Mouse (Mus musculus) c-Kit-positive CD71-positive TER-119-negative erythroid progenitor cells, embryonic 14.5 days (primary cell): ENCODE results near the gene Bcr.

Experiments
- DNase-seq: peaks from one replicate; pipeline ENCODE4 v3.0.0-alpha.2; 2013; ENCODE audit warnings: low read depth

Gene Bcr

DNA sequence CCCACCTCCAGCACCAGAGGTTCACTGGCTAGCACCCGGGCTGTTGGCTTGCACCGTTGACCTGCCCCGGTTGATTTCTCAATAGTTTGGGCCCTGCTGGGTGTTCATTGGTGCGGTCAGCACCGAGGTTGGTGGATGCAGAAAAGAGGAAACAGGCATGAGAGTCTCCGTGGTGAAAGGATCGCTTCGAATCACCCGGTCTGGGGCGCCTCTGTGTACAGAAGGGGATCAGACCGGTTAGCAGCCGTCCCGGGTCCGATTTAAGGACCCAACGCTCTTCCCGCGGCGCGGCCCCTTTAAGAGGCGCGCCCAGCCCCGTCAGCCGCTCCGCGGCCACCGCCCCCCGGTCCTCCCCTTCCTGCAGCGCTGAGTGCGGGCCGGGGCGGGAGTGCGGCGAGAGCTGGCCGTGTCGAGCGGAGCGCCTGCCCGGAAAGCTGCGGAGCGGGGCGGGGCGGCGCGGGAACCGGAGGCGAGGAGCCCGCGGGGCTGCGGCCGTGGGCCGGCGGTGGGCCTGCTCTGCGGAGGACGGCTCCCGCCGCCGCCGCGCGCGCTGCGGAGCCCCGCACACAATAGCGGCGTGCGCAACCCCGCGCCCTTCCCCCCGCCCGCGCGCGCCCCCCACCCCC, at the start of gene Bcr:
Gene Bcr (plus strand): TSS at position 376 of the 626 bp plus-strand sequence.
- peak; percentile 29 for DNase-seq

DNA sequence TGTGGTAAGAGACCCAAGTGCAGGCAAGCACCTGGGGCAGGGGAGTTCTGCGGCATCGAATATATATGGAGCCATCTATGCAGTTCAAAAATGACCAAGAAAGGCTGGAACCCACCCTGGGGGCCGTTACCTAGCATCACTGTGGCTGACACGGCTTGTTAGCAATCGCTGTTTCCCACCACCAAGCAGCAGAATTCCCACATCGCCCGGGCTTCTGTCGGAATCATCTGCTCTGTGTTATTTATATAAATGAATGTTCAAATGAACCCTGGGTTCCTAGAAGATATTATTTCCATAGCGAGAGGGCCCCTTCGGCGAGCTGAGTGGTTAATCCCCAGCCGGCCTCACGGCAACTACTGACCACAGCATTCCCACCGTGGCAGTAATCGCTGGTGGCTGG, 49.7 kb upstream of the Bcr start:
- DNase-seq: no peak

DNA sequence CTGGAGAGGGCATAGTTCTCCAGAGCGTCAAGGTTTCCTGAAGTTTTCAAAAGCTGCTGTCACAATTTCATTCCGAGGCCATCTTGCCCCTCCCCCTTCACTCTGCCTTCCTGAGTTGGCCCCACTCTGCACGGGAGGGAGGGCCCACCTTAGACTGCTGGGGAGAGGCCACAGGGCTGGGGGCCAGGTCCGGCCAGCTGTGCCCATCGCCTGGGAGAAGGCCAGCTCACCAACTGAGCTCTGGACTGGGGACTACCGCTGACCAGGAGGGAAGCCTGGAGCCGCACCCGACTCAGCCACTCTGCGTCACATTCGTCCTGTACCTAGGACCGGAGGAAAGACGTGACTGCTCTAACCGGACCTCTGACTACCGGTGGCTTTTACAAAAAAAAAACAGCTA, 44.9 kb upstream of the Bcr start:
- no peak for DNase-seq

DNA sequence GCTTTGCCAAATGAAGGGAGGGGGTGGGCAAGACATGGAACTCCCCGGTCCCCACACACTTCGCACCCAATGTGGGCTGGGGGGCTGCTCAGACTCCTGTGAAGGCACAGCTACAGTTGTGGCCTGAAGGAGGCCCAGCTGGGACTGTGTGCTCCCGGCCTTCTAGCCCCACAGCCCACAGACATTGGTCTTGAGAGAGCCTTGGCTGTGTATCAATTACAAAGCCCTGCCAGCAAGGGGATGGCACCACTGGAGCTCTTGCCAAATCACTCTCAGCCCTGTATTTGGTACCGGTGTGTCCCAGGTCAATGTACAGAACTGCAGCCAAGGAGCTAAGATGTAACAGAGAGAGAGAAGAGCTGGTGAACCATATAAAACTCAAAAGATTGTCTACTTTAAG, 43.9 kb upstream of the Bcr start:
- no peak for DNase-seq

DNA sequence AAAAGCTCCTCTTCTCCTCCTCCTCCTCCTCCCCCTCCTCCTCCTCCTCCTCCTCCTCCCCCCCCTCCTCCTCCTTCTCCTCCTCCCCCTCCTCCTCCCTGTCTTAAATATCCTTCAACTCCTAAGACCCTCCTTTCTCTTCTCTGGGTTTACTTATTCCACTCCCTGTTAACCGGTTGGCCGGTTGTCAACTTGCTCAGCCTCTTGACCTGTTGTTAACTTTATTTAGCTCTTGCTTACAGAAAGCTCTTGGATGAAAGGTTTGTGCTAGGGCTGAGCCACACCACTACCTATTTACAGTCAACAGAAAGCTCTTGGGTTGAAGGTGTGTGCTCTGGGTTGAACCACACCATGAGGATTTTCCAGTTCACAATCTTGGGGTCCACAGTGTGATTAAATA, 40.1 kb upstream of the Bcr start:
- no peak for DNase-seq

DNA sequence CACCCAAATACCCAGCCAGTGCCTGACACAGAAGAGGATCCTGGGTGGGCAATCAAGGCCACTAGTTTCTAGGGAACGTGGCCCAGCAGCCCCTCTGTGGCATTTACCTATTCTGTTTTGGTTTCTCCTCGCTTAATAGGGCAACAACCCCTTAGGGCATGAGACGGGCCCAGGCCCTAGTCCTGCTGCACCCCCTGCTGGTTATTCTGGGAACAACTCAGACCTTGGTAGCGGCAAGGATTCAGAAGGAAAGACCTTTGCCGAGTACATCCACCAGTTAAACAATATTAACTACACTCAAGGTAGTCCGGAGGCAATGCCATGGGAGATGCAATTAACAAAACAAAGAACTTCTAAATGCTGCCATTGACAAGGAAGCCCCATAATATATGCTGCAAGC, 39.3 kb upstream of the Bcr start:
- DNase-seq: no peak

DNA sequence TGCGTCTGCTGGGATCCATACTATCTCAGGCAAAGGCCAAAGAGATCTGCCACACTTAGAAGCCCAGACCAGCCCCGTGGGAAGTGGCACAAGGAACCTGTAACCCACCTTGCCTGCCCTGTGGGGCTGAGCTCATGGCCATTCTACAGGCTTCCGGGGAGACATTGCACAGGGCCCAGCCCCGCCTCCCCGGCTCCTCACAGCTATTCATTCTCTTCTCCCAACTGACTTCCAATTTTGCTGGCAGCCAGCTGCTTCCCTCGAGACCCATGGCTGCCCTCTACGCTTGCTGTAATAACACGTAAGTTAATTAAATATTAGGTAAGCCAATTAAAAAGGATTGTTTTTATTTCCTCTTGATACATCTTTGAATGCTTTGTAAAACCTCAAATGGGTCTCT, 33.9 kb upstream of the Bcr start:
- DNase-seq: no peak

DNA sequence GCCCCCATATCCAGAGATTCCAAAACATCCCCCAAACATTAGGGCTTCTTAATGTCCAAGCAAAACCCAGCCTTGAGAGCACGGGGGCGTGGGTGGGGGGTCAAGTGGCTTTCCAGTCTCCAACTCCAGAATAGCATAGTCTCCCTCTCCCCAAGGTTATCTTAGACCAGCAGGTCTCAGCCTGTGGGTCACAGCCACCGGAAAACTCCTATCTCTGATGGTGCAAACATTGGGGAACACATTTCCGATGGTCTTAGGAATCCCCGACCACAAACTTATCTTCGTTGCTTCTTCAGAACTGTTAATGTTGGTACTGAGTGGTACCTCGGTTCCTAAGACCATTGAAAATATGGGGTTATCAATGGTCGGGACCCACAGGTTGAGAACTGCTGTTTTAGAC, 31.6 kb upstream of the Bcr start:
- DNase-seq: no peak

DNA sequence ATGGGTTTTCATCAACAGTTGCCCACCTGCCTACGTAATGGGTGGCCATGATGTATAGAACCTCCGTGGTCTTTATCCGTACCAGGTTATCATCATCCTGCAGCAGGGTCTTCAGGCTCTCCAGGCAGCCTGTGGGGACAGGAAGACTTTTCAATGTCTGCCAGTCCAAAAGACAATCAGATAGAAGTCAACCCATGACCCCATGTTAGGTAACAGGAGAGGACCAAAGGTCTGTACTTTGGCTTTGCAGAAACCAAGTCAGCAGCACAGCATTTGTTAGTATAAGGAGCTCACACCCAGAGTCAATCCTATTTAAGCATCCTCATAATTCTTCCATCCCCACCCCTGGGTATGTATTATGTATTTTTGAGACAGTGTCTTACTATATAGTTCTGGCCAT, 30.7 kb upstream of the Bcr start:
- no peak for DNase-seq

DNA sequence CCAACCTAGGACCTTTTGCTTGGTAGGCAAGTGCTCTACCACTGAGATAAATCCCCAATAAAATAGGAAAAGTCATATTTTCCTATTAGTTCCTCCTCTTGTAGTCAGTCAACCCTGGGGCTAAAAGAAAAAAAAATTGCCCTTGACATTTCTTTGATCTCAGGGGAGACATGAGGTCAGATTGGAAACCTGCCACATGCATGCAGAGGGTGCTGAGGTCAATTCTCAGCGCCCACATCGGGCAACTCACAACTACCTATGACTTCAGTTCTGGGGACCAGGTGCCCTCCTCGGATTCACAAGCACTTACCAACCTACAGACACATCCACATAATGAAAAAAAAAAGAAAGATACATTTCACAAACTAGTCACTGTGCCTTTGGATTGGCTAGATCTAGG, 30.2 kb upstream of the Bcr start:
- no peak for DNase-seq

DNA sequence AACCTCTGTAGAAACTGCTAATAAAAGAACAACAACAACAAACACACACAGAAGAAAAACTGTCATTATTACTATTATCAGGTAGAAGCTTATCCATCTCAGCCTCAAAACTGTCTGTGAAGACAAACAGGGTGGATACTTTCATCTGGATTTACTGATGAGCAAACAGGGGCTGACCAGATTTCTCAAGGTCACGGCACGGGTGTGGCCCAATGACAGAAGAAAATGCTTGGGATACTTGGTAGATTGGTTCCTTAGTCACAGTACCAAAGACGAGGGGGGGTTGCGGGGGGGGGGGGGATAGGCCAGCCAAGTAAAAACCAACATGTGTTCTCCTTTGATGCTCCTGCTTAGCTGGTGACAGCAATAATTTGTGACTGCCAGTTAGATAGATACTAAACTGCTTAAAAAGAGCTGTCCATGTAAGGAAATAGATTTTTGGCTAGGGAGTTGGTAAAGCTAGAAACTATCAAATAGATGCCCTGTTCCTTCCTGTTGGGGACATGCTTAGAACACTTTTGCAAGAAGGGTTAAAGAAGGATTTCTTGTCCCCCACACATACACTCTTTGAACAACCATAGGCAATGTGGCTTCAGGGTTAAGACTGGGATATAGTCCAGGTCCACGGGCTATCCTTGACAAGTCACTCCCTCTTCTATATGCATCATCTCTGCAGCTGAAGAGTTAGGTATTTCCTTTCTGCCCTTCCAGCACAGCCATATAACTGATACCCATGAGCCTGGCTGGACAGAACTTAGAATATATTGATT, 28.9 kb upstream of the Bcr start:
- no peak for DNase-seq

DNA sequence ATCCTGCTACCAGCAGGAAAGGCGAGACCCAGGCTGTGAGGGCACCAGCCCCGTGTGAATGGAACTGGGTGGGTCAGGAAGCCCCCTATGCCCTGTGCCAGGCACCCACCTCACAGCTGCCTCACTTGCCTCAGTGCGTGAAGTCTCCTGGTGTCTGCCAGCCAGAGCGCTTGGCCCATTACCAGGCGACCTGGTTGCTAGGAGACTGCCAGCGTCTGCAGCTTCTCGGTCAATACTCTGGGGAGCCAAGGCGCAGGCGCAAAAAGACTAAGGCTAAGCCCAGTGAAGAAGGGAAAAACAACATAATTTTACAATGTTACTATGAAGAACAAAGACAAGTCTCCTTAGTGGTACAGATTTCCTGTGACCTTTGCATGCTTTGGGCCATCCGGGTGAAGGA, 28.0 kb upstream of the Bcr start, which contains the start of gene Rsph14:
Gene Rsph14 (minus strand): TSS at position 192 of the 400 bp plus-strand sequence.
- no peak for DNase-seq

DNA sequence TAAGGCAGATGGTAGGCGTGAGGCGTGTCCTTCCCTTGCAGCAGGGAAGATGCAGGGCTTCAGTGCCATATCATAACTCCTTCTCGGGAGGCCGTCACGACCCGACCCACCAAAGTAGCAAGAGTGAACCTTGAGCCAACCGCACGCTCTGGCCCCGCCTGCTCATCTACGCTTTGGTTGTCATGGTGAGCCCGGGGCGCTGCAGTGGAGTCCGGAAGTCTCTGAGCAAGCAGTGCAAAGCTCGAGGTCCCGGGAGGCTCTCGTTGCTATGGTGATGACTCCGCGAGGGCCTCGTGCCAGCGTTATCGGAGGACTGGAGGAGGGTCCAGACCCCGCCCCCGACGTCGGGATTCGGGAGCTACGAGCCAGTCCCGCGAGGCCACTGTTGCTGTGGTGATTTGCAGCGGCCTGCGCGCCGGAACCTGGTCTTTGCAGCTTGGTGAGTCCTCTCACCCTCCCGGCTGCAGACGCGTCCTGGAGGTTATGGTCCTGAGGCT, 23.5 kb upstream of the Bcr start, which contains the start of gene Rab36:
Gene Rab36 (plus strand): TSS at position 176 of the 497 bp plus-strand sequence.
- DNase-seq: peak; percentile 23

DNA sequence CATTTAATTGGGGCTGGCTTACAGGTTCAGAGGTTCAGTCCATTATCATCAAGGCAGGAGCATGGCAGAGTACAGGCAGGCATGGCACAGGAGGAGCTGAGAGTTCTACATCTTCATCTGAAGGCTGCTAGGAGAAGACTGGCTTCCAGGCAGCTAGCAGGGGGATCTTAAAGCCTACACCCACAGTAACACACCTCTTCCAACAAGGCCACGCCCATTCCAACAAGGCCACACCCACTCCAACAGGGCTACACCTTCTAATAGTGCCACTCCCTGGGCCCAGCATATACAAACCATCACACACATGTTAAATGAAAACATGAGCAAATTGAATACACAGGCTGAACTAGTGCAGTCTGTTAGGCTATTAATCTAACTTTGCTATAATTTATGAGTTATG, 18.3 kb upstream of the Bcr start:
- peak; percentile 39 for DNase-seq

DNA sequence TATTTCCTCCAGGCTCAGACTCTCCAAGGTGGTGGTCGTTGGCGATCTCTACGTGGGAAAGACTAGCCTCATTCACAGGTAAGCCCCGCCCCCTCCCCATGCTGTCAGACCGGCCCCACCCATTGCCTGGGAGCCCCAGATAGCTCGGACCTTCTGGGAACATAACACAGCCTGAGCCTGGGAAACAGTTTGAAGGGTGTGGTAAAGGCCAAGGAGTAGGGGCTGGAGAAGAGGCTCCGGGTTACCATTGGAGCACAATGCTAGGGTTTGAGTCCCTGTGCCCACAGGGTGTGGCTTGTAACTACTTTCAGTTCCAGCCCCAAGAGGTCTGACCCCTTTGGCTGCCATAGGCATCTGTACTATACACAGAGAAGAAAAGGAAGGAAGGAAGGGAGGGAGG, 15.9 kb upstream of the Bcr start:
- no peak for DNase-seq

DNA sequence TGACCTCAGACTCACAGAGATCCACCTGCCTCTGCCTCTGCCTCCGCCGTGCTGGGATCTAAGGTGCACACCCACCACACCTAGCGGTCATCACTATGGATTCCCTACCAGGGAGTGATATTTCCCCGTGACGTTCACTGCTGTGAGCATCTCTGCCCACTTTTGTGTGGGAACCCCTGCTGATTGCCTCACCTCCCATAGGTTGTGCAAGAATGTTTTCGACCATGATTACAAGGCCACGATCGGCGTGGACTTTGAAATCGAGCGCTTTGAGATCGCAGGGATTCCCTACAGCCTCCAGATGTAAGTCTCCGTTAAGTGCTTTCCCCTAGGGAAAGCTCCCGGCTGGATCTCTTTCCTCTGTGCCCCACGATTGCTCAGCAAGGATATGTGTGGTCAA, 14.6 kb upstream of the Bcr start:
- DNase-seq: no peak

DNA sequence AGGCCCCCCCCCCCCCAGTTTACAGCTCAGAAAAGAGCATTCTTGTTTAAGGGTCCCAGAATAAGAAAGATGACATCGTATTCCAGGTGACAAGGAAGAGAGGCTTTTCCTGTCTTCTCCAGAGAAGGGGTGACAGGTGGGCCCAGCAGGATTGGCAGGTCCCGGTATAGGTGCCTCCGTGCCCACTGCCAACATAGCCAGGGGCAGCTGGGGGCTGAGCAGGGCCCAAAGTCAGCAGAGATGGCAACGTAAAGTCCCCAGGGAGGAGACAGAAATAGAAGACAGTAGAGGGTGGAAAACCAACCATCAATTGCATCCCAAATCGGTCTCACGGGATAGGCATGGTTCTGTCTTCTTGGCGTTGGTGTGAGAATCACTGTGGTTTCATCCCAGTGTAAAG, 11.7 kb upstream of the Bcr start:
- DNase-seq: no peak

DNA sequence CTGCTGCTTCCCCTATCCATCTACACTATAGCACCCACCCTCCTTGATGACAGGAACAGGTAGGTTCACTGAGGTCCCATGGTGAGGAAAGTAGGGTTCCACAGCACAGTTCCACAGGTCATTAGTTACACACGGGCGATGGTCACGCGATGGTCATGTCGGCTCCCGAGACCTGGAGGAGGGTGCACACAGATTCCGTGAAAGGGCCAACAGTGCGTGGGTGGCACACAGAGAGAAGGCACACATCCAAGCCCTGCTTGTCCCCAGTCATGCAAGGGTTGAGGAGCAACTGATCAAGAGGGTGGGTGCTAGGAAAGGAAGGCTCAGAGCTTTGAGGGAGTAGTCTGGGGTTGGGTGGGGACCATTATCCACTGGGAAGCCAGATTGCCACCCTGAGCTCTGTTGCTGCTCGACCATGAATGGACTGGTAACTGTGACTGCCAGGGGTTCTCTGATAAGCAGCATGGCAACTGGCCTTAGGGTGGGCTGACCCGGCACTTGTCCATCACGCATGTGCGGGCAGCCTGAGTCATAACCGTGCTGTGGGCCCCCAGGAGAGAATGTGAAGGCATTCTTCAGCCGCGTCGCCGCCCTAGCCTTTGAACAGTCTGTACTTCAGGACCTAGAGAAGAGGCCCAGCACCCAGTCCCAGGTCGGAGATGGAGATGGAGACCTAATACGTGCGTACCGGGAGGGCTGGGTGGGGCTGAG, 8.9 kb upstream of the Bcr start:
- no peak for DNase-seq

DNA sequence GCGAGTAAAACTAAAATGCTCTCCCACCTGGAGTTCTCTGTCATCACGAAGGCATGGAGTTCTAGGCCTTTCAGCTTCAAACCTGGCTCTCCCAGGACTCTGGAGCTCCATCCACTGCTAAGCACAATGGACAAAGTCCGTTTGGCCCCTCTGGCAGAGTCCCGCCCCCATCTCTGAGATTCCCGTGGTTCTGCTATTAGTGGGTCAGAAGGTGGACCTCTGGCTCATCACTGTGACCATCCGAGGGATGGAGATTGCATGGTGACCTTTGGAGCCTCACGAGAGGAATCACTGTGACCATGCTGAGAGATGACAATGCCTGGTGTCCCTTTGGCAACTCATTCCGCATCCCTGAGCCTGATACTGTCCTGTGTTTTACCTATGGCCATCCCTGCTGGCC, 7.5 kb upstream of the Bcr start:
- DNase-seq: no peak

DNA sequence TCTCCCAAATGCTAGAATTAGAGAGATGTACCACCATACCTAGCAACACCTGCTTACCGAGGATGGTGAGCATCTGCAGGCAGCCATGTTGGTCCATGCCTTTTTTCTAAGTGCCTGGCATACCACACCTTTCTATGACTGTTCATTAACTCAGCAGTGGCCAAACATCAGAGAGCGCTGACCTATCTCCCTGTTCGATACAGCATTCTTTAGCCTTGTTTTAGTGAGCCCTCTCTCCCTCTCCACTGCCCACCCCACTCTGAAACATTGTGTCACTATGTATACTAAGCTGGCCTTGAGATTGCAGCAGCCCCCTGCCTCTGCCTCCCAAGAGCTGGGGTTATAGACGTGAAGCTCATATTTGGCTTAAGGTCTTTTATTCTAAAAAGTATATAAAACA, 6.7 kb upstream of the Bcr start:
- no peak for DNase-seq

DNA sequence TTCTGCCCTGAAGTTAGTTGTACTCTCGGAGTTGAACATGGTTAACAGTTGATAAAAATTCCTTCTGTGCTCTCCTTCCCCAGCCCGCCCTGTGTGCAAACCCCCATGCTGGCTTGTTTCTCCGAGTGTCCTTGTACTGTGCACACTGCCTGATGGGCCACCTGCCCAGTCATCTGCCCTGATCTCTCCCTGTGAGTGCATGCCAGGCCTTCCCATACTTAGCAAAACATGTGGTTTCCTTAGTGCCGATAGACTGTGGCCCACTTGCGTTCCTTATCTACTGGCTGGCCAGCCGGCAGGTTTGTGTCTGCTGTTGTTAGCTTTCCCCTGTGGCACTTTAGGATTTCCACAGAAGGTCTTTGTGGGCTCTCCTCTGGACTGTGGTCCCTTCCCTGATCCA, 6.3 kb upstream of the Bcr start:
- no peak for DNase-seq

DNA sequence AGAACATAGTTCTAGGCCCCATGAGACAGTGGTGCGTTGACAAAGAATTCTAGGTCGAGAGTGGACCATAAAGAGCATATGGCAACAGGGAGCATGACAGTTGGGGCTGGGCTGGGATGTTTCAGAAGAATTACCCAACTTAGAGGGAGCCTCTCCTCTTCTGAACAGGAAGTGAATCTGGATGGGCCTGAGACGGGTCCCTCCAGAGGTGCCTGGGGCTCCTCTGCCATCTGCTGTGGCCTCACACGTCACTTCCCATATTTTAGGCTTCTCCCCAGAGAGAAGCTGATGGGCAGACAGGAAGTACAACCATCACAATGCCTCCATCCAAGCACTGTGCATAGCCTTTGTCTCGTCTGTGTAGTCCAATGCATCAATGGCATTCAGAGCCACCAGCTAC, 4.7 kb upstream of the Bcr start:
- DNase-seq: no peak

DNA sequence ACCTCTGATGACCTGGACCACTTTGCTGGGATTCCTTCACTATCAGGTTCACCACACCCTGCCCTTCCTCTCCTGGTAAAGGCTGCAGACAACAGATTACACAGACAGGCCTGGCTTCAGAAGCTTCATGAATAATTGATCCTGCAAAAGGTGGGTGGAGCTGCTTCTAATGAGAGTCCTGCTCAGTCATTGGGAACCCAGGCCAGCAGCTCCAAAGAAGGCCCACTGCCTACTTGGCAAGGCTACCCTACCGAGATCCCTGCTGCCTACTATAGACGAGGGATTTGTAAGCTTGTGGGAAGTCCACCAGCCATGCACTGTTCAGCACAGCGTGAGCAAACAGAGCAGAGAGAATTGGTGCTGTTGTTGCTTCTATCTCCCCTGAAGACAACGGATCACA, 4.1 kb upstream of the Bcr start:
- peak; percentile 20 for DNase-seq
